Mouse (Mus musculus) left cerebral cortex, postnatal 36 days (tissue): ENCODE measurements around the gene Dner. TPM values are rescaled to one million over a fixed set of nuclear protein-coding genes. Genes with fewer than 3 reads are reported as not detected.
"Not testable (repeated sequence)": the region's sequence is repeated elsewhere in the genome, so short reads cannot be mapped to it uniquely, and the experiment has no call there.

ENCODE experiments used
- DNase-seq, 2 experiments: peaks; one replicate each; pipeline ENCODE4 v3.0.0; 2021 to 2022; ENCODE audit warnings: low spot score in 2 of 2, mixed read lengths in 1 of 2
- intact Hi-C: fragments of 180-260 bp; cut with DNase I; formaldehyde crosslinking; loops from one replicate; pipeline ENCODE4 v1.15.1; 2025
- microRNA-seq: library from miRNA; unstranded; fragments of <30 nt; microRNA quantifications from one replicate; pipeline ENCODE4 v1.2.0, GENCODE M21; 2022
- total RNA-seq, 2 experiments: library from RNA; stranded (reverse); gene quantifications; 2 replicates each; pipeline ENCODE4 v1.2.3; 2021

The Dner gene
- total RNA-seq, 2 experiments from 2014 or later = 128 to 158 TPM

DNA sequence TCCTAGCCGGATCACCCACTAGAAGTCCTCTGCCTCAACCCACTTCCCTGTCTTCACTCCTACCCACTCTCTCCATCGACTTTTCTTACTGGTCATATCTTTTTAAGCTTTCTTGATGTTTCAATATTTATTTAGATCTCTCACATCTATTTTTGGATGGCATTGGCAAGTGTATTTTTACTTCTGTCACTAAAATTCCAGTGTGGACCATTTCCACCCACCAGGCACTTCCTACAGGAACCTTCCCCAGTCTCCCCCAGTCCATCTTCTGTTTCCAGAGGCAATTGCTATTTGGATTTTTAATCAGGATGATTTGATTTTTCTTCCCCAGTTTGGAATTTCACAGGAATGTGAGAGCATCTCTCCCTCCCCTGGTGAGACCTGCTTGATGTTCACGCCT lies 329.5 kb downstream of the Dner start:
- no peak for DNase-seq
- intact Hi-C loops = no loop called here

DNA sequence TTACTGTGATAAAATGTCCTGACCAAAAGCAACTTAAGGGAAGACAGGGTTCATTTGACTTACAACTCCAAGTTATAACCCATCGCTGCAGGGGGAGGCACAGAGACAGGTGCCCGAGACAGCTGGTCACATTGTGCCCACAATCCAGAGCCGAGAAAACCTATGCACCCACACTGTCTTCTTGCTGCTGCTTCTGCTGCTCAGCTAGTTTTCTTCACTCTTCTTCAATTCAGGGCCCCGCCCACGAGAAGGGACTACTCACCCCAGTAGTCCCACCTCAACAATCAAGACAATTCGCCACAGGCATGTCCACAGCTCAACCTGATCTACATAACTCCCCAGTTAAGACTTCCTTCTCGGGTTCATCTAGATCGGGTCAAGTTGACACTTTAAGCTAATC lies 332.1 kb downstream of the Dner start, which contains the start of gene Pid1:
TSS of gene Pid1 (minus strand) at position 214 of the 400 bp plus-strand sequence.
- DNase-seq = no peak
- intact Hi-C loops = no loop called here

DNA sequence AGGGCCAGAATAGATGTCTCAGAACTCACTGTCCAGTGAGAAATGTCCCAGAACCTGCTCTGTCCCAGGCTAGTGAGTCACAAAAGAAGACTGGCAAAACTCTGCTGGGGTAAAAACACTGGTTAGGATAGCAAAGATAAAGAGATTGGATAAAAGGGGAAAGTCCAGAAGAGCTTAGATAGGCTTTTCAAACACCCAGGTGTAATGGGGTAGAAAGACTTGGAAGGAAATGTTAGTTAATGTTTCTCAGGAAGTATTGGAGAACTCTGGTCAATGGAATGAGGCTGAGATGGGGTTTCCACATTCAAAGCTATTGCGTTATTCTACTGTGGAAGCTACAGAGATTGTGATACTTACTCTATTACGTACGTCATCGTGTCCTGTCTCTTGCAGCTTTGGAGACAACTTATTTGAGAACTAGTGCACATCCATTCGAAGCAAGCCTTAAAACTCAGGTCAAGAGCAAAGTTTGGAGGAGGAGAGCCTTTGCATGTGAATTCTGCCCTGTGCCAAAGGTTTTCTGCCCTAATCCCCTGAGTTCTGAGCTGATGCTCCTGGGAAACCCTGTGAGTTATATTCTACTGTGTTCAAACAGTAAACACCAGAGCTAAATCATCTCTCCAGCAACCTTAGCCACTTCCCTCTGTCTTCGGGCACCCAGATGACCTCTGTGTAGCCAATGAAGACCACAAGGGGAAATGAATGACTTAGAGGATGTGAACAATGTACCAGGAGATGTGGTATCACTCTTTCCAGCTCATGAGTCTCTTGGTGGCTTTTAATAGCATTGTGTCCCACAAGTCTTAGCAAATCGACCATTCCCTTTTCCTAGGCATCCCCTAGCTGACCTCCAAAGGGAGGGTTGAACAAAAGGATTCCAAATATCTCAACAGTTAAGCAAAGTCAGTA lies 333.1 kb downstream of the Dner start:
- DNase-seq = no peak
- intact Hi-C loops = no loop called here

DNA sequence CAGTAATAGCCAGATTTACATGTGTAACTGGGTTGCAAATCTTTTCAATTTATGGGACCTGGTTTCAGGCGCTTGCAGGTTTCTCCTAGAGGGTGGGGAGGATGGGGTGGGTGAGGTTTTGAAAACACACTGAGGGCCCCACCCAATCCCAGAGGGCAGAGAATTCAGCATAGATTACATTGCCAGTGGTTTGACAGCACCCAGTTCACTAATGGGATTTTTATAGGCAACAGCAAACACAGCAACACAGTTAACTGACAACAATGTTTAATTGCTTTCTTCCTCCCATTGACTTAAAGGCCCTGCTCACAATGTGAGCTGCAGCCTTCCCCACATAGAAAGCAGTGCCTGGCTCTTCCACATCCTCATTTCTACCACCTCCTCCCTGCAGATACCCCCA lies 333.8 kb downstream of the Dner start:
- intact Hi-C loops = no loop called here
- no peak for DNase-seq

DNA sequence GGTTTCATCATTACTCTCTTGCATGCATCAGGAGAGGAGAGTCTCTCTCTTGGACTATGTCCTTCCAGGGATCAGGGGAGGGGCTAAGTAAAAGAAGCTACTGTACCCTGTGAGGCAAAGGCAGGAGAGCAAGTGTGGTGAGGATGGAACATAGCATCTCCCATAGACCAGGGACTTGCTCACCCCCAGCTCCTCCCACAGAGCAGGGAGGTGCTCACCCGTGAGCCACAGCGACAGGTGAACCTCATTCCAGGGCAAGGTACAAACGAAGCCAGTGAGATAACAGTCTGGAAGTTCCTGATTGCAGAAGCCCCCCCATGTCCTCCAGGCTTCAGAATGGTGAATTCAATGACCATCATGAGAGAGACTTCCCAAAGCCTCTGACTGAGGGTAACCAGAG lies 334.6 kb downstream of the Dner start:
- DNase-seq = no peak
- intact Hi-C loops = no loop called here

DNA sequence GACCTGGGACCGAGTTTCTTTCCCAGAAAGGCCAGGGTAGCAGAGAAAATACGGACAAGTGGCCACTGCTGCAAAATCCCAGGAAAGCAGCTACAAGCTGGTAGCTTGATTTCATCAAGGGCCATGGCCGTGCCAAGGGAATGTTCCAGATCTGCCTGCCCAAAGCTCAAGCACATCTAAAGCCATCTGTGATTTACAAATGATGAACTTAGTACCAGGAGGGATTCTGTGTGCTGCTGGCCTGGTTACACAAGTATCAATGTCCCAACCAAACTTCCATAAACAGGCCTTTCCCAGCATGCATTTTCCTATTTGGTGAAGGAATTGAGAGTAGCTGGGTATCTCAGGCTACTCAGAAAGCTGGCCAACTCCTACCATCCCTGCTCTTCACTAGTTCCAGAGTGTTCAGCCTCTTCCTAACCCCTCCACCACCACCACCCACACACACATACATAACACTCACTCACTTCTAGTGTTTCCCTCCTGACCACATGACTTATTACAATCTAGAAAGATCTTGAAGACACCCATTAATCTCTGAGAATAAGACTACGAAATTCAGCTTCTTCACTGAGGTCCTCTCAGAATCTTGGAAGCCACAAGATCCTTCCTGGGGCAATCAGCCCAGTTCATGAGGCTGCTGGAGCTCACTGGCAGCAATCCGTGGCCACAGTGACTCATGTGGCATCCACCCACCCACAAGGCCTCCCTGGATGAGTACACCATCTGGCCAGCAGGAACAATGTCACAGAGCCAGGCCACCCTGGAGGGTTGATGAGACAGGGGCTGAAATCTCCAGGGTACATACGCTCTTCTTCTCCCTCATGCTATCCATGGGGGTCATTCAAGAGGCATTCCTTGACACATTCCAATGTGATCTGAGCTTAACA lies 336.2 kb downstream of the Dner start:
- intact Hi-C loops = no loop called here

DNA sequence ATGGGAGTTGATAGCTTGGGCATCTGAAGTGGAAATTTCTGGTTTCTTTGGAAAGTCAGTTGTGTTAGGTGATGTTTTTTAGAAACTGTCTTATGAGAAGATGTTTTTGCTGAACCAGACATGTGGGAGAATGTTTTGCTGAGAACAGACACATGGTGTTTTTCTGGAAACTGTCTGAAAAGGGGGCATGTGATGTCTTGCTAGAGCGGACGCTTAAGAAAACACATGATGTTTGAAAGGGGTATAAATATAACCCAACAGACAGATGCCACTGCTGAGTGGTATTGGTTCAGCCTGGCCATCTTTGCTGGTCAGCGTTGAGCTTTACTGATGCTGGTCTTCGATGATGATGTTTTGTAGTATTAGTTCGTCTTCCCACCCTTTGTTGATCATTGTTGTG lies 338.8 kb downstream of the Dner start:
- intact Hi-C loops = no loop called here

More for the DNA sequence above, 336.2 kb downstream of the Dner start:
- no peak for DNase-seq

DNA sequence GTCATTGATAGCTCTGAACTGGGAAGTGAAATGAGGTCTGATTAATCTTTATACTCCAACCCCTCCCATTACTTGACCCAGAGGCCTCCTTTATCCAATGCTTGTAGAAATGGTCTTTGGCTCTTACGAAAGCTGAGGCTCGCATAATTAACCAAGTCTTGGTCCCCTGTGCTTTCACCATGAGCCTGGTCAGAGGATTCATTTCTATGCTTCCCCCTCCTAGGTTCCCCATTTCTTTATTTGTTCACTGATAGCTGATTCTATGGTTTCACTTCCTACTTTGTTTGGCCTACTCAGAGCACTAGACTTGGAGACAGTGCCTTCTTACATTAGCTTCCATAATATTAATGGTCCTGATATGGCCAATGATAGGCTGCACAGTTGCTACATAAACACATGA lies 345.8 kb downstream of the Dner start:
- DNase-seq = no peak
- intact Hi-C loops = no loop called here

More for the DNA sequence above, 338.8 kb downstream of the Dner start:
- no peak for DNase-seq

DNA sequence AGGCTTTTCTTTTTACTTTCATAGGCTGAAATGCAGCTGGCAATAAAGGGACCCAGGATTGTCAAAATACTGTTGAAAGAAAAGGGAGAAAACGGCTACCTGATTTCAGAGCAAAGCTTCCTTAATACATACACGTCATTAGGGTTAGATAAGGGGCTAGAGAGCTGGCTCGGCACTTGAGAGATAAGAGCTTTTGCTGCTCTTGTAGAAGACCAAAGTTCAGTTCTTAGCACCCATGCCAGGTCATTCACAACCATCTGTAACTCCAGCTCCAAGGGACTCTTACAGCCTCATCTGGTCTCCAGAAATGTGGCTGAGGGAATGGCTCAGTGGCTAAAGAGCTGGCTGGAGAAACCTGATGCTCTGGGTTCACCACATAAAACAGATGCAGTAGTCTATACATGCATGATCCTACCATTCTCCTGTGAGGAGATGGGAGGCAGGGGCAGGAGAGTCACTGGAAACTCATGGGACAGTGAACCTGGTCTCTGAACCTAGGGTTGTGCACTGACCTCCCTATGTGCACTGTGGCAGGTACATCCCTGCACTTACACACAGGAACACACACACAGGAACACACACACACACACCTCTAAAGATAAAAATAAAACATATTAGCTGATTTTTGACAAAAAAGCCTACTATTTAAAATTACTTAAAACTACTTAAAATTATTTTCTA lies 348.1 kb downstream of the Dner start:
- DNase-seq = no peak
- intact Hi-C loops = no loop called here

DNA sequence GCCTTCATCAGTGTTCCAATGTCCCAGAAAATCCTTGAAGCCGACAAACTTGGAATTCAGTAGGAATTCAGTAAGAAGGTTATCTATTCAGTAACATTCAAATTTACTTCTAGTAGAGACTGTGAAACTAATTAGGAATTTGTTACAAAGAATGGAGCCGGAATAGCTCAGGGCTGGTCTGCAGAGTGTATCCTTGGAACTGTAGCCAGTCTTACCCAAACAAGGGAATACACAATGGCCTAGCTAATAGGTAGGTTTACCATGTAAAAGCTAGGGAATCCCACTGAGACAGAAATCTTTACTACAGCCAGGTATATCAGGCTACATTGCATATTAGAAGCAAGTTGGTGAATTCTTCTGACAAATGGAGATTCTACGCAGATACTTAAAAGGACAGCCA lies 363.2 kb downstream of the Dner start:
- DNase-seq, intact Hi-C loops: not testable (repeated sequence)

DNA sequence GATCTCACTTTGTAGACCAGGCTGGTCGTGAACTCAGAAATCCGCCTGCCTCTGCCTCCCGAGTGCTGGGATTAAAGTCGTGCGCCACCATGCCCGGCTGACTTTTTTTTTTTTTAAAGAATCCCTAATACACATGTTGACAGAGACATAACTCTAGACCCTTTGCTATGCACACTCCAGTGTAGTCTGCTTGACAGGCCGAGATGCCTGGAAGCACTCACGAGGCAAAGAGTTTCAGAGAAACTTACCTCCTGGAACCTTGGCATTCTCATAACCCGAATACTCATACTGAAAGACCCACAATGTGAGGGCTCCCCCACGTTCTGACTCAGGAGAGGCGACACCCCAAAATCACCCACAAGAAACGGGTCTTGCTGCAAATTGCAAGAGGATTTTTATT lies 364.2 kb downstream of the Dner start:
- intact Hi-C loops, DNase-seq: not testable (repeated sequence)

DNA sequence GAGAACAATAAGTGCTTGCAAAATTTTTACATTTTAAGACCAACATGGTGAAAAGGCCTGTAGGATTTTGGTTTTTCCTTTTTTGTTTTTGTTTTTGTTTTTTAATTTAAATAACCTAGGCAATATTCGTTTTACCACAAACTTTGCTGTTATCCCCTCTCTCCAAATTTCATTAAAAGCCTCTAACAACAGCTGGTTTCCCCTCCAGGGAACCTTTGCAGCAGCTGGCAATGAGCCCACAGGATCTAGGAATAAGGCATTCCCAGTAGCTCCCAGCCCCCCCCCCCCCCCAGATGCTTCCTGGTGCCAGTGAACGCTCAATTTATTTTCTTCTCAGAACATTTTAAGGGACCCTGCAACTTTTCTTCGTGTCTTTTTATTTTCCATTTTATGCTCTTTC lies 370.7 kb downstream of the Dner start:
- intact Hi-C loops = no loop called here
- DNase-seq = no peak

DNA sequence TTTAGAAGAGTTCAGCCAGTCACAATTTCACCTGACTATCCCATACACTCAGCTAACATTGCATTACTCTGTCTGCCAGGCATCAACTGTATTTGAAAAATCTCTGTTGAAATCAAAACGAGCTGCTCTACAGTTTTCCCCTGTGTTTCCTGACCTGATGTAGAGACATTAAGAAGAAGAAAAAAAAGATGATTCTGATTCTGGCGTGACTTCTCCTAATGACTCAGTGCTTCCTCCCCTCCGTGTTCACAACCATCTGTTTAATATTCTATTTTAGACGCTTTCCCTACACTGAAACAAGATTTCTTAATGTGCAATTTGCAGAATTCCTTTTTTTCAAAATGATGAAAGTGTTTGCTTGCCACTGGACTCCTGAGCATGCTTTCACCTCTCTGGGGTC lies 374.7 kb downstream of the Dner start:
- intact Hi-C loops = no loop called here
- DNase-seq = no peak

Small RNA genes lying within 50 kb of the gene (microRNA-seq; reads per million reads assigned to microRNA genes)
- gene Mir5126 = not detected

Other genes with a start within 250 kb of the Dner start
- 1 to 10 TPM; 2.0 to 3.4 TPM for gene Fbxo36, start 143.6 kb upstream of the Dner start, total RNA-seq
- gene Trip12, start 144.3 kb upstream of the Dner start, total RNA-seq = 100 to 1,000 TPM; 174 to 220 TPM
- gene Slc16a14, start 238.9 kb upstream of the Dner start, total RNA-seq = 10 to 100 TPM; 13.9 to 15.6 TPM